Mouse (Mus musculus) cortical plate, adult 2 months (tissue): ENCODE data around the gene Zmynd8. TPM values are rescaled to one million over a fixed set of nuclear protein-coding genes. Genes with fewer than 3 reads are reported as not detected.

Experiments used
- H3K27ac ChIP-seq: fragments of 200-500 bp; 2 replicates; pipeline ENCODE4 v1.5.1; 2012; ENCODE audit warnings: low read length, control low read depth, inconsistent platforms; ENCODE audit not compliant: insufficient read depth
- H3K4me1 ChIP-seq: fragments of 200-500 bp; 2 replicates; pipeline ENCODE4 v1.6.1; 2011; ENCODE audit warnings: low read length; ENCODE audit not compliant: control insufficient read depth, insufficient read depth
- H3K4me3 ChIP-seq: fragments of 200-500 bp; 2 replicates; pipeline ENCODE4 v1.5.1; 2011; ENCODE audit warnings: mild to moderate bottlenecking, low read length, control low read depth; ENCODE audit not compliant: insufficient read depth
- CTCF ChIP-seq: fragments of 200-500 bp; IDR thresholded peaks from 2 replicates; pipeline ENCODE4 v1.5.1; 2011; ENCODE audit warnings: mild to moderate bottlenecking, control low read depth, low read length; ENCODE audit not compliant: insufficient read depth; ENCODE audit errors: extremely low read depth
- POLR2A ChIP-seq: fragments of 200-500 bp; IDR thresholded peaks from 2 replicates; pipeline ENCODE4 v1.6.1; 2011; ENCODE audit warnings: mild to moderate bottlenecking, low read length, control low read depth; ENCODE audit not compliant: insufficient read depth; ENCODE audit errors: extremely low read depth
- polyA plus RNA-seq: library from polyadenylated mRNA; depleted of rRNA; stranded (reverse); fragments of >200 nt; gene quantifications from 2 replicates; pipeline ENCODE4 v1.2.3, GENCODE M21; 2012

Gene Zmynd8
- polyA plus RNA-seq, 1 experiment, result 90.5 TPM

GRCm38 (mm10) chr2:165854207-165854968, 44.4 kb downstream of the Zmynd8 start:
- peaks cover 43% of the 10 kb centered on the region for H3K4me1 ChIP-seq
- no peak for TF ChIP-seq CTCF
- 0 out of 2 replicates have a peak, but pooled peaks have one; percentile 16 for TF ChIP-seq POLR2A
- H3K4me3 ChIP-seq, result no peak overlapping the region
- H3K27ac ChIP-seq, result peak overlapping the region; percentile 99

GRCm38 (mm10) chr2:165852896-165853633, 45.8 kb downstream of the Zmynd8 start:
- Histone ChIP-seq H3K4me1 (peaks cover 35% of the 10 kb centered on the region), H3K27ac (peak overlapping the region; percentile 19; the same call in 1 of the 2 replicates), H3K4me3 (no peak overlapping the region)
- TF ChIP-seq POLR2A (no peak), CTCF (no peak)

- TF ChIP-seq POLR2A (no peak), CTCF (0 out of 2 replicates have a peak, but pooled peaks have one; percentile 14)
- Histone ChIP-seq H3K4me3 (no peak overlapping the region), H3K4me1 (peaks cover 32% of the 10 kb centered on the region), H3K27ac (peak overlapping the region; percentile 19; the same call in 1 of the 2 replicates)
Observed at GRCm38 (mm10) chr2:165852453-165852852, 46.4 kb downstream of the Zmynd8 start.

GRCm38 (mm10) chr2:165851811-165852415, 46.9 kb downstream of the Zmynd8 start:
- TF ChIP-seq POLR2A, result no peak
- peak overlapping the region; percentile 32; the same call in 1 of the 2 replicates for H3K27ac ChIP-seq
- H3K4me3 ChIP-seq, result no peak overlapping the region
- H3K4me1 ChIP-seq, result peaks cover 27% of the 10 kb centered on the region

GRCm38 (mm10) chr2:165850826-165851225, 48.0 kb downstream of the Zmynd8 start:
- TF ChIP-seq CTCF (no peak), POLR2A (no peak)
- H3K27ac ChIP-seq, result no peak overlapping the region
- H3K4me1 ChIP-seq, result peaks cover 20% of the 10 kb centered on the region
- no peak overlapping the region for H3K4me3 ChIP-seq

- no peak overlapping the region for H3K27ac ChIP-seq
- peaks cover 12% of the 10 kb centered on the region for H3K4me1 ChIP-seq
- H3K4me3 ChIP-seq, result no peak overlapping the region
- TF ChIP-seq CTCF (no peak), POLR2A (no peak)
Observed at GRCm38 (mm10) chr2:165849129-165849528, 49.7 kb downstream of the Zmynd8 start.

GRCm38 (mm10) chr2:165846787-165847186, 52.0 kb downstream of the Zmynd8 start:
- TF ChIP-seq CTCF (no peak), POLR2A (no peak)
- H3K27ac ChIP-seq, result no peak overlapping the region
- peaks cover 9% of the 10 kb centered on the region for H3K4me1 ChIP-seq

GRCm38 (mm10) chr2:165845490-165845889, 53.3 kb downstream of the Zmynd8 start:
- Histone ChIP-seq H3K4me1 (peaks cover 13% of the 10 kb centered on the region), H3K27ac (no peak overlapping the region), H3K4me3 (no peak overlapping the region)
- TF ChIP-seq POLR2A, result no peak
- no peak for TF ChIP-seq CTCF

More at GRCm38 (mm10) chr2:165846787-165847186, 52.0 kb downstream of the Zmynd8 start:
- H3K4me3 ChIP-seq, result no peak overlapping the region

GRCm38 (mm10) chr2:165843350-165843749, 55.5 kb downstream of the Zmynd8 start:
- Histone ChIP-seq H3K4me1 (peaks cover 11% of the 10 kb centered on the region), H3K4me3 (no peak overlapping the region), H3K27ac (no peak overlapping the region)
- no peak for TF ChIP-seq CTCF
- no peak for TF ChIP-seq POLR2A
